Mouse (Mus musculus): ENCODE data around the gene 4930579F01Rik.

GRCm38 (mm10) chr3:138182019-138182418 lies 11.6 kb downstream of the 4930579F01Rik start:
- TF ChIP-seq CTCF (IDR thresholded peaks at IDR 0.05) (no peak), EP300 (IDR thresholded peaks at IDR 0.05) (no peak)

All from lung, postnatal 0 days (tissue).